Mouse (Mus musculus) embryonic fibroblast, embryonic 13.5 days (primary cell): ENCODE measurements around the gene Prss42. TPM values are rescaled to one million over a fixed set of nuclear protein-coding genes. Genes with fewer than 3 reads are reported as not detected.
A peak's percentile ranks its signal among the peaks of the same experiment; 100 is the strongest.
"Not testable (repeated sequence)": the region's sequence is repeated elsewhere in the genome, so short reads cannot be mapped to it uniquely, and the experiment has no call there.

Experiments used
- H3K27ac ChIP-seq: 2 replicates; pipeline ENCODE4 v1.5.1; 2012; ENCODE audit warnings: low read length, control low read depth, inconsistent platforms; ENCODE audit not compliant: insufficient read depth
- H3K4me1 ChIP-seq: 2 replicates; pipeline ENCODE4 v1.6.1; 2011; ENCODE audit warnings: low read length; ENCODE audit not compliant: control insufficient read depth, insufficient read depth
- H3K4me3 ChIP-seq: 2 replicates; pipeline ENCODE4 v1.5.1; 2011; ENCODE audit warnings: mild to moderate bottlenecking, control low read depth, low read length; ENCODE audit not compliant: insufficient read depth
- CTCF ChIP-seq: IDR thresholded peaks from 2 replicates; pipeline ENCODE4 v1.5.1; 2011; ENCODE audit warnings: mild to moderate bottlenecking, control low read depth, low read length, moderate library complexity, borderline replicate concordance; ENCODE audit not compliant: insufficient read depth
- POLR2A ChIP-seq: IDR thresholded peaks from 2 replicates; pipeline ENCODE4 v1.6.1; 2011; ENCODE audit warnings: low read depth, mild to moderate bottlenecking, control low read depth, low read length, moderate library complexity
- polyA plus RNA-seq: library from polyadenylated mRNA; stranded (reverse); fragments of >200 nt; gene quantifications from 2 replicates; pipeline ENCODE4 v1.2.4, GENCODE M21; 2011; ENCODE audit warnings: low read depth; ENCODE audit not compliant: missing spikeins, insufficient read length

Prss42 gene
- polyA plus RNA-seq, 1 experiment, result not detected

- Histone ChIP-seq H3K4me1 (peaks cover 7% of the 10 kb centered on the region; the same call in 1 of the 2 replicates), H3K4me3 (peak overlapping the region; percentile 14; the same call in 1 of the 2 replicates), H3K27ac (peak overlapping the region; percentile 65)
- TF ChIP-seq CTCF (no peak), POLR2A (no peak)
Measured at GRCm38 (mm10) chr9:110781731-110782130, 16.2 kb upstream of the Prss42 start.

GRCm38 (mm10) chr9:110783611-110784010 lies 14.4 kb upstream of the Prss42 start:
- H3K4me1 ChIP-seq, result peaks cover 7% of the 10 kb centered on the region; the same call in 1 of the 2 replicates
- no peak overlapping the region for H3K4me3 ChIP-seq
- TF ChIP-seq CTCF (no peak), POLR2A (no peak)
- no peak overlapping the region for H3K27ac ChIP-seq

GRCm38 (mm10) chr9:110788169-110788568 lies 9.8 kb upstream of the Prss42 start:
- H3K4me1 ChIP-seq, result no peaks in the 10 kb centered on the region
- TF ChIP-seq POLR2A (no peak), CTCF (no peak)
- no peak overlapping the region for H3K27ac ChIP-seq
- H3K4me3 ChIP-seq, result no peak overlapping the region

- peak overlapping the region; percentile 92 for H3K27ac ChIP-seq
- TF ChIP-seq POLR2A (no peak), CTCF (no peak)
- H3K4me3 ChIP-seq, result no peak overlapping the region
- no peaks in the 10 kb centered on the region for H3K4me1 ChIP-seq
Measured at GRCm38 (mm10) chr9:110790462-110790861, 7.5 kb upstream of the Prss42 start.

GRCm38 (mm10) chr9:110797013-110797412 lies 953 bp upstream of the Prss42 start:
- Histone ChIP-seq H3K27ac (no peak overlapping the region), H3K4me3 (no peak overlapping the region), H3K4me1 (no peaks in the 10 kb centered on the region)
- no peak for TF ChIP-seq POLR2A
- no peak for TF ChIP-seq CTCF

GRCm38 (mm10) chr9:110800834-110801479 lies 3.0 kb downstream of the Prss42 start:
- TF ChIP-seq POLR2A (no peak), CTCF (no peak)
- no peak overlapping the region for H3K4me3 ChIP-seq

GRCm38 (mm10) chr9:110803294-110803693 lies 5.3 kb downstream of the Prss42 start:
- H3K4me1 ChIP-seq, result no peaks in the 10 kb centered on the region
- no peak for TF ChIP-seq CTCF
- no peak for TF ChIP-seq POLR2A

More at GRCm38 (mm10) chr9:110800834-110801479, 3.0 kb downstream of the Prss42 start:
- Histone ChIP-seq H3K4me1 (no peaks in the 10 kb centered on the region), H3K27ac (no peak overlapping the region)

GRCm38 (mm10) chr9:110810051-110810450 lies 12.1 kb downstream of the Prss42 start:
- TF ChIP-seq POLR2A, result no peak
- TF ChIP-seq CTCF, result no peak
- Histone ChIP-seq H3K4me1 (peaks cover 4% of the 10 kb centered on the region), H3K4me3 (no peak overlapping the region), H3K27ac (peak overlapping the region; percentile 67)

More at GRCm38 (mm10) chr9:110803294-110803693, 5.3 kb downstream of the Prss42 start:
- Histone ChIP-seq H3K4me3 (no peak overlapping the region), H3K27ac (no peak overlapping the region)

- Histone ChIP-seq H3K4me3 (no peak within 1 kb of the TSS), H3K27ac (no peak within 1 kb of the TSS), H3K4me1 (peaks cover 4% of the 10 kb centered on the region)
- no peak for TF ChIP-seq POLR2A
- TF ChIP-seq CTCF, result no peak
Measured at GRCm38 (mm10) chr9:110813789-110814188, 15.8 kb downstream of the Prss42 start, which contains the start of gene Prss44. Prss44 (plus strand) TSS chr9:110813994.

- not testable (repeated sequence) for H3K27ac ChIP-seq, H3K4me1 ChIP-seq, H3K4me3 ChIP-seq
Measured at GRCm38 (mm10) chr9:110820546-110820945, 22.6 kb downstream of the Prss42 start.
